Mouse (Mus musculus) G1E (cell line): Measurements from ENCODE around the gene Chst11. TPM values are rescaled to one million over a fixed set of nuclear protein-coding genes. Genes with fewer than 3 reads are reported as not detected.
A peak's percentile ranks its signal among the peaks of the same experiment; 100 is the strongest.

ENCODE experiments used
- ATAC-seq: 2 replicates; pipeline ENCODE4 v1.8.0; 2016; ENCODE audit warnings: mild to moderate bottlenecking; ENCODE audit not compliant: insufficient number of reproducible peaks, poor library complexity, low FRiP score, severe bottlenecking; ENCODE audit errors: extremely low read depth
- DNase-seq: peaks from one replicate; pipeline ENCODE4 v3.0.0; 2012; ENCODE audit warnings: low spot score
- H3K27me3 ChIP-seq: 2 replicates; pipeline ENCODE4 v1.6.1; 2012; ENCODE audit warnings: mild to moderate bottlenecking, low read length, inconsistent platforms; ENCODE audit not compliant: insufficient read depth
- H3K36me3 ChIP-seq: replicated peaks from 2 replicates; pipeline ENCODE3; 2012; ENCODE audit warnings: mild to moderate bottlenecking, inconsistent platforms
- H3K4me1 ChIP-seq: 2 replicates; pipeline ENCODE4 v1.6.1; 2012; ENCODE audit warnings: low read depth, low read length, inconsistent platforms, mixed read lengths; ENCODE audit not compliant: insufficient read depth
- H3K4me3 ChIP-seq: 2 replicates; pipeline ENCODE4 v1.5.1; 2012; ENCODE audit warnings: low read depth, mild to moderate bottlenecking, inconsistent platforms, low read length, moderate library complexity, mixed read lengths
- H3K9me3 ChIP-seq: replicated peaks from 2 replicates; pipeline ENCODE4 v1.6.1; 2012; ENCODE audit warnings: inconsistent platforms
- CTCF ChIP-seq: IDR thresholded peaks from 2 replicates; pipeline ENCODE4 v1.5.1; 2012; ENCODE audit warnings: low read depth, low read length, inconsistent platforms, mixed read lengths
- GATA1 ChIP-seq: IDR thresholded peaks from 2 replicates; pipeline ENCODE4 v1.6.1; 2012; ENCODE audit warnings: borderline replicate concordance, low read length, inconsistent platforms, mixed read lengths
- GATA2 ChIP-seq: IDR thresholded peaks from 2 replicates; pipeline ENCODE4 v1.6.1; 2012; ENCODE audit warnings: low read depth, low read length, inconsistent platforms, borderline replicate concordance
- POLR2AphosphoS5 ChIP-seq: IDR thresholded peaks from 2 replicates; pipeline ENCODE4 v1.6.1; 2012; ENCODE audit warnings: low read depth, low read length, inconsistent platforms; ENCODE audit not compliant: insufficient replicate concordance
- TAL1 ChIP-seq: conservative IDR thresholded peaks from 2 replicates; pipeline ENCODE4 v1.6.1; 2012; ENCODE audit warnings: low read depth, low read length, inconsistent platforms, mixed read lengths
- polyA plus RNA-seq: library from polyadenylated mRNA; stranded (reverse); fragments of >175 nt; gene quantifications from 2 replicates; pipeline ENCODE4 v1.2.3, GENCODE M21; 2012
- total RNA-seq, 2 experiments: library from RNA; stranded (forward) in 1 of 2; stranded (reverse) in 1 of 2; fragments of 200-1000 nt in 1 of 2; fragments of >200 nt in 1 of 2; fragmentation: Nextera tagmentation in 1 of 2; gene quantifications; 2 replicates each; pipeline ENCODE4 v1.2.3; 2014 to 2017

The Chst11 gene
- 38.2 and 44.7 TPM in 2 replicates for total RNA-seq (2014; fragmentation: Nextera tagmentation)
- 41.5 and 44.6 TPM in 2 replicates for total RNA-seq (2017)
- 13.1 and 15.6 TPM in 2 replicates for polyA plus RNA-seq

GRCm38 (mm10) chr10:82984950-82985699 is at the start of gene Chst11:
Gene Chst11 (plus strand): TSS chr10:82985498.
- Histone ChIP-seq H3K9me3 (no peaks in the 10 kb centered on the region), H3K36me3 (peaks cover 10% of the 10 kb centered on the region), H3K27me3 (peaks cover 36% of the 10 kb centered on the region), H3K4me1 (peaks cover 62% of the 10 kb centered on the region), H3K4me3 (peak within 1 kb of the TSS; percentile 90)
- TF ChIP-seq GATA2, result no peak
- ATAC-seq, result peak; percentile 46
- peak; percentile 88 for DNase-seq

- H3K9me3 ChIP-seq, result peaks cover 3% of the 10 kb centered on the region
- no peak for ATAC-seq
- TF ChIP-seq TAL1, result no peak
- TF ChIP-seq GATA1, result no peak
- no peak for TF ChIP-seq GATA2
- no peak for TF ChIP-seq POLR2AphosphoS5
- no peak for TF ChIP-seq CTCF
- no peak overlapping the region for H3K4me3 ChIP-seq
- H3K27me3 ChIP-seq, result peaks cover 41% of the 10 kb centered on the region
- H3K4me1 ChIP-seq, result no peaks in the 10 kb centered on the region
- H3K36me3 ChIP-seq, result no peaks in the 10 kb centered on the region
- no peak for DNase-seq
Measured at GRCm38 (mm10) chr10:82935774-82936173, 49.5 kb upstream of the Chst11 start.

- no peaks in the 10 kb centered on the region for H3K36me3 ChIP-seq
- H3K4me3 ChIP-seq, result no peak overlapping the region
- H3K9me3 ChIP-seq, result peaks cover 9% of the 10 kb centered on the region
- DNase-seq, result no peak
- H3K4me1 ChIP-seq, result peaks cover 8% of the 10 kb centered on the region
- peaks cover 37% of the 10 kb centered on the region for H3K27me3 ChIP-seq
- ATAC-seq, result no peak
- TF ChIP-seq TAL1 (no peak), CTCF (no peak), POLR2AphosphoS5 (no peak), GATA2 (no peak), GATA1 (no peak)
Measured at GRCm38 (mm10) chr10:82953415-82953814, 31.9 kb upstream of the Chst11 start.

GRCm38 (mm10) chr10:82955117-82955516 is 30.2 kb upstream of the Chst11 start:
- TF ChIP-seq GATA1 (no peak), CTCF (no peak), GATA2 (no peak), POLR2AphosphoS5 (no peak), TAL1 (no peak)
- Histone ChIP-seq H3K27me3 (peaks cover 24% of the 10 kb centered on the region), H3K4me3 (no peak overlapping the region), H3K36me3 (no peaks in the 10 kb centered on the region), H3K4me1 (peaks cover 19% of the 10 kb centered on the region), H3K9me3 (peaks cover 9% of the 10 kb centered on the region)
- no peak for DNase-seq
- peak; percentile 100 for ATAC-seq

- Histone ChIP-seq H3K4me1 (peaks cover 46% of the 10 kb centered on the region), H3K27me3 (peaks cover 3% of the 10 kb centered on the region; the same call in 1 of the 2 replicates), H3K9me3 (peaks cover 9% of the 10 kb centered on the region), H3K4me3 (no peak overlapping the region; the same call in 1 of the 2 replicates), H3K36me3 (no peaks in the 10 kb centered on the region)
- ATAC-seq, result no peak
- DNase-seq, result no peak
- TF ChIP-seq TAL1 (no peak), CTCF (no peak), POLR2AphosphoS5 (no peak), GATA1 (no peak), GATA2 (no peak)
Measured at GRCm38 (mm10) chr10:82958218-82958761, 27.0 kb upstream of the Chst11 start.

- H3K4me1 ChIP-seq, result peaks cover 52% of the 10 kb centered on the region
- peaks cover 5% of the 10 kb centered on the region for H3K9me3 ChIP-seq
- H3K27me3 ChIP-seq, result no peaks in the 10 kb centered on the region
- DNase-seq (no peak), ATAC-seq (no peak)
- H3K4me3 ChIP-seq, result no peak overlapping the region
- no peaks in the 10 kb centered on the region for H3K36me3 ChIP-seq
- TF ChIP-seq CTCF (no peak), GATA1 (no peak), POLR2AphosphoS5 (no peak), TAL1 (no peak), GATA2 (no peak)
Measured at GRCm38 (mm10) chr10:82959316-82959715, 26.0 kb upstream of the Chst11 start.
